Mouse (Mus musculus): ENCODE data around the gene Otol1.

Otol1 gene

DNA sequence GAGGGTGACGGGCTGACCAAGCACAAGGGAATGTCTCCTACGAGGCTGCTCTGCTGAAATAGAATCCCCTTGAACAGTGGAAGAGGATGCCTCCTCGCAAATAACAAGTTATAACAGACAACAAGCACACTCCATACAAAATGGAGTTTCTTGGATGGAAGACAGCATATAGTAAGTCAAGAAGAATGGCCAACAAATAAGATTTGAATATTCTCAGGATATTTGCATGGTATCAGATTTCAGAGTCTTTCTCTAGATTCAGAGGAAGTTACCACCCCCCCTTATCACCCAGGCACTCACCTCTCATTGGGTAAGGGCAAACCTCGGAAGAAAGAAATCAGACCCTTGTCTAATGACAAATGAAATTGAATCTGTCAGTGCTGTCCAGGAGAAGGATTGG lies at the start of gene Otol1:
Gene Otol1 (plus strand): TSS at position 301 of the 400 bp plus-strand sequence.
- no peak for DNase-seq

DNA sequence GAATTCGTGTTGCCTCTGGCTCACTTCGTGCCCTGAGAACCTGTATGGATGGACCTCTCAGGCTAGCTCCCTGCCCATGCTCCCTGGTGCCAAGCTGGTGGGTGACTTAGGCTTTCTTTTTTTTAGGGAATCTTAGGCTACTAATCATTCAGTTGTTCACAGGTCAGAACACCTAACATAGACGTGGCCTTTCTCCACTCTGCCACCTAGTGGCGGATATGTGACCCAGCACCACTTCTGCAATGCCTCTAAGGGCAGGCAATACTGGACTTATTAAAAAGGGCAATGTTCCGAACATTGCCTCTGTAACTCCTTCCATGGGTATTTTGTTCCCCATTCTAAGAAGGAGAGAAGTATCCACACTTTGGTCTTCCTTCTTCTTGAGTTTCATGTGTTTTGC lies 45.2 kb upstream of the Otol1 start:
- DNase-seq = peak; percentile 25

DNA sequence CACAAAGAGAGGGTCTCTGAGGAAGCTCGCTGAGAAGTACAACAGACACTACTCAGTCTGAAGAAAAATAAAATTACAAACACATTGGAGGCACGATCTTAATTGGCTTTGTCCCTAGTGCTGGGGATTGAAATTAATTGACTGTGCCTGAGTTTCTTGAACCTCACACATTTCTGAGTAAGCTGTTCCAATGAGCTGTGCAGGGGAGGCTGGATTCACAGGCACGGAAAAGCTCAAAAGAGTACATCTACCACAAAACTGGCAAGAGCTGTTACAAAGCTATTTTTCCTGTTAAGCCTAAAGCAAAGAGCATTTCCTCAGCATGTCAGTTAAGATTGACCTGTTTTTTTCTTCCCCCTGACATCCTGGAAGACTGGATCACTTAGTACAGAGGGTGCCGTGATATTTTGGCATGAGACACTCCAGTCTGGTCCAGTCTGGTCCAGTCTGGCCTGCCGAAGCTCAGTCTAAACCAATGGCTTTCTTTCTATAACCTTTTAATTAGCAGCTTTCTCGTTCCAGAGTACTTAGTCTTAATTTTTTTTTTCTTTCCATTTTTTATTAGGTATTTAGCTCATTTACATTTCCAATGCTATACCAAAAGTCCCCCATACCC lies 35.8 kb upstream of the Otol1 start:
- DNase-seq = no peak

DNA sequence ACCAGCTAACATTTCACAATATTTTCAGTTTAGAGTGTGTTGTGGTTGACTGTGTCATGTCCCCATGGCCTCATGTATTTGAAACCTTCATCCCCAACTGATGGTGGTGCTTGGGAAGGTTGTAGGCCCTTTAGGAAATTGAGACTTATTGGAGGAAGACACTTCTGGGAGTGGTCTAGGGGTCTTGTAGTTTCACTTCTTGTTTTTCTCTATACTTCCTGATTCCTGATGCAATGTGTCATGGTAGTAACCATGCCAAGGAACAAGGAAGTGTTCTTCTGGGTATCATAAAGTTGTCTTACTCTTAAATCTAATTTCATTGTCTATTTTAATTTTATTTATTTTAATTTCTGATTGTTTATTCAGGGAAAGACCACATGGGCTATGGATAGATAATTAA lies 29.3 kb upstream of the Otol1 start:
- no peak for DNase-seq

DNA sequence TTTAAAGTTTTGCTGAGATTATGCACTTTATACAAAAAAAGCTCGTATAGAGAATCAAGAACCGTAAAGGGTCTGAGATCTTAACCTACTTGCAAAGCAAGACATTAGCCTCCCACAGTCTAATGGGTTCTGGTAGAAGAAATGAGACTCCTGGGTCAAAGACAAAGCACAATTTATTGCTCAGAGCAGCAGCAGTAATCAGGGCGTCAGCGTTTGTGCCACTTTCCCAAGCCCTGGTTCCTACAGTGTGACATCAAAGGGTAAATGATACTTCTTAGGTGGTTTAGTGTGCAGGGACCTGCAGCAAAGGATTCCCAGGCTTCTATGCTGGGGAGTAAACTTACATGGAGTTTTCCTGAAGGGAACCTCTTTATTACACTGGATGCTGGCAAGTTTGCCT lies 13.6 kb upstream of the Otol1 start:
- no peak for DNase-seq

- no peak for DNase-seq
These were observed 5.9 kb upstream of the Otol1 start for GRCm38 (mm10) chr3:70001540-70001939.

- no peak for DNase-seq
These were observed 4.2 kb upstream of the Otol1 start for GRCm38 (mm10) chr3:70003126-70003764.

- no peak for DNase-seq
These were observed 3.5 kb upstream of the Otol1 start for GRCm38 (mm10) chr3:70003955-70004354.

- no peak for DNase-seq
These were observed 3.0 kb upstream of the Otol1 start for GRCm38 (mm10) chr3:70004379-70004778.

DNA sequence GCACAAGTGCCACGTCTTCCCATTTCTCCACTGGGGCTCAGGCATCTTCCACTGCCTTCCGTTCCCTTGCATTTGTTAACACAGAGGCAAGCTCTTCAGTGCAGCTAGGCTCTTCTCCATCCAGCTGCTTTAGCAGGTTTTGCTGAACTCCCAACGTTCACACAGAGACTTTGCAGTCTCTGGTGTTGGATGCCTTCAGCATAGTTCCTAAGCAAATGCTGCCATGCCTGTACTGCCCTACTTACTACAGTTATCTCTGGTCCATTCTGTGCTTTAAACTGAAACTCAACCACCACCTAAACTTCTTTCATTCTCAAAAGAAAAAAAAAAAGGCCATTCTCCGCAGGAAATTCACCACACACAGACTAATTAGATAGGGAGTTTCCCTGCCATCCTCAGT lies 5.2 kb downstream of the Otol1 start:
- no peak for DNase-seq

DNA sequence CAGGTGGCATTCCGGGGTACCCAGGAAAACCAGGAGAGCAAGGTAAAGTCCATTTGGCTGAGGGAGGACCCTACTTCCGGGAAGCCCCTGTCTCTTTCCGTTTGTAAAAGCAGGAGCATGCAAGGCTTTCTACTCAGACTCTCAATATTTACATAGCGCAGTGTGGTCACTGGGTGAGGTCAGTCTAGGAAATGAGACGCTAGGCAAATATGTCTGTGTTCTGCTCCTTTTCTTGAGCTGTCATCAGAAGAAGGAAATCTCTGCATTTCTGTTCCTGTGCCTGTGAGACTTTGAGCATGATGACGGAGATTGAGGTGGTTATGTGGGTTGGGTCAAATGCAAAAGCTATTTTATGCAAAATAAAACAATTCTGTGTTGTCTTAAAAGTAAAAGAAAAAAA lies 19.2 kb downstream of the Otol1 start:
- DNase-seq = no peak

DNA sequence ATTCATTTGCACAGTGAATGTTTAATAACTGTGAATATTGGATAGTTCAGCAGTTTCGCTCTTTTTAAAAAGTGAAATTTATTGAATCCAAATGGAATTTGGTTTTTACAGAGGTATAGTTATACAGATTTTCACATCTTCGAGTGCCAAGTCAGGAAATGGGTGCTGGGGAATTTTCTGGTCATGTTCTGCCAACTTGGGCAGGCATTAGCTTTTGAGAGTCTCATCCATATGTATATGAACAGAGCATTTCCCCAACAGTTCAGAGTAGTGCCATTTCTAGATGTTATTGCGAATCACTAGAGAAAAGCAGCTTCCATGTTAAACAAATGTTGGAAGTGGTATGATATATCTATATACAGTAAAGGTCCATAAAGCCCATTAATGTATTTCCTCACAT lies 21.8 kb downstream of the Otol1 start:
- DNase-seq = no peak

DNA sequence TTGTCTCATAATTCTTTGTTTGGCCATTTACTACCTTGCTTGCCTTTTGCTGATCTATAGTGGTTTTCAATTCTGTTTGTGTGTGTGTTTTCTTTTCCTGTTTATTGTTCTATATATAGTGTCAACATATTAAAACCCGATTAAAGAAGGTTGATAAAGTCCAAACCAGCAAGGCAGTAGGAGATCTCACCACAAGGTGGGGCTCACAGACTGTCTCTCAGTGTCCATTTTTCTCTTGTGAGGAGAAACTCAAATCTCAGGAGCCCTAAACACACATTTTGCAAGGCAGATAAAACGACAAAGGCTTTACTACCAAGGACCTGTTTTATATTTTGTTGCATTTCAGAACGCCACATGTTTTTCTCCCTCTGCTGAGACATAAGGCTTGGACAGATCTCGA lies 28.2 kb downstream of the Otol1 start:
- DNase-seq = no peak
